Mouse (Mus musculus) lung, postnatal 10 days (tissue): ENCODE data around the gene Npepps.
"Not testable (repeated sequence)": the region's sequence is repeated elsewhere in the genome, so short reads cannot be mapped to it uniquely, and the experiment has no call there.

ENCODE experiments used
- DNase-seq: peaks from one replicate; pipeline ENCODE4 v3.0.0; 2021

Npepps gene

GRCm38 (mm10) chr11:97229396-97229795 lies 51.0 kb downstream of the Npepps start:
- DNase-seq = no peak

GRCm38 (mm10) chr11:97228985-97229384 lies 51.5 kb downstream of the Npepps start:
- DNase-seq = no peak

- DNase-seq = no peak
Observed at GRCm38 (mm10) chr11:97226131-97226530, 54.3 kb downstream of the Npepps start.

DNA sequence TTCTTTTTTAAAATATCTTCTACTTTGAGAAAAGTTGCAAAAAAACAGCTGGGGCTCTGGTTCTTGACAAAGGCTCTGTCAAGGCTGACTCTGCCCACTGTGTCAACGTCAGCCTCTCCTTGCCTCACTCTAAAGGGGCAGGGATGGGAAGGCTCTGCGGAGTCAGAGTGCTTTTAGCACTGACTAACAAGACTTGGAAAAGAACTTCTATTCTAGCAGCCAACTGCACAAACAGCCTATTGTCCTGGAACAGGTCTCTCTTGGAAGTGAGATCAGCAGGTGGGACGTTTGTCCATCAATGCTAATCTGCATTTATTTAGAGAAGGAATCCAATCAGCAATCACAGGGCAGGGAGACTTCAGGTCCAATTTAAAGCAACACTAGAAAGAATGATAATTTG lies 57.0 kb downstream of the Npepps start:
- no peak for DNase-seq

DNA sequence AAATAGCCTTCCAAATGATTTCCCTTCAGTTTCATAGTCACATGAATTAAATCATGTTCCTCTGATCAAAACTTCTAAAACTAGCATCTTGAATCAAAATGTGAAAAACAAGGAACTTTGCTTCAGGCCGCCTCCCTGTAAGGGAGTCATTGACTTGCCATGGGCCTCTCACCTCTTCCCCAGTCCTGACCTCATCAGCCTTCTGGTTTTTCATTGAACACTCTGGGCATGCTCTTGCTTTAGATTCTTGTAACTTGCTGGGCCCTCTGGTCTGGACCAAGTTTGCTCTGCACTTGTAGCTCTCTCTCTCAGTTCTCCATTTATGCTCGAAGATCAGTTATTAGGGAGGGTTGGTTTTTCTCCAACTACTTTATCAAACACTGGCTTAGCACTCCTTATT lies 58.8 kb downstream of the Npepps start:
- DNase-seq = no peak

GRCm38 (mm10) chr11:97220211-97220610 lies 60.2 kb downstream of the Npepps start:
- no peak for DNase-seq

- no peak for DNase-seq
Observed at GRCm38 (mm10) chr11:97214411-97214810, 66.0 kb downstream of the Npepps start.

DNA sequence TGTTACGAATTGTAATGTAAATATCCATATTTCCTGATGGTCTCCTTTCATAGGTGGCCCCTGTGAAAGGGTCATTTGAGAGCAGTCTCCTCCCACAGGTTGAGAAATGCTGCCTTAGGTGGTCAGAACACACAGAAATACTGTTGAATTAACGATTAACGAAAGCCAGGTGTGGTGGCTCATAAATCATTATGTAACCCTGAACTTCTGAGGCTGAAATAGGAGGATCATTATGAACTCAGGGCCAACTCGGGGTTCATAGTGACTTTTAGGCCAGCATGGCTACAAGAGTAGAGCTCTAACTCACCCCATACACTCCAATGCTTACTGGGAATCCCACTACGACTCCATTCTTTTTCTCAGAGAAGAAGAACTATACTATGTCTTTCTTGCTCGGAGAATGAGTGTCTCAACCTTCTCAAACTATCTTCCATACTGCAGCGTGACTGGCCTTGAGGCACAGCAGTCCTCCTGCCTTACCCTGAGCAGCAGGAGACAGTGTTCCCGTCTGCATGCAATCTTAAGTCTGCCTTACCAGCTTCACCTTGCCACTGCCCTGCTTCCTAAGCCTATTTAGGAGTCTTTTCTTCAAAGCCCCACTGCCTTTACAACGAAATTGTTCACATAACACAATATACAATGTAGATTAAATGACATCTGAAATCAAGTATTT lies 69.6 kb downstream of the Npepps start:
- no peak for DNase-seq

DNA sequence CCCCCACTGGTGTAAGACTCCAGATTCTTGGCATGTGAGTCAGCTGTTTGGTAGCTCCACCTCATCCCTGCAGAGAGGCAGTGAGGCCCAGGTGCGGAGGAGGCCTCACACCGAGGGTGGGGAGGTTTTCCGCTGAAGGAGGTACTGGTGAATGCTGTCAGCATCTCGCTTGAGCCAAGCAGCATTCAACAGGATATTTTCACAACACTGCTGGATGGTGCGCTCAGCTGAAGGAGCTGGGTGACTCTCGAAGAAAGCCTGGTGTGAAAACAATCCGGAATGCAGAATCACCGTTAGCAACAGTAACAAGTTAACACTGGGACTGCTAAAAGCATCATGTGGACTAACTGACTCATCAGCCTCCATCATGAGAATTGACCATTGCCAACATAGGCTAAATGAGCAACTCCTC lies 73.4 kb downstream of the Npepps start:
- DNase-seq = peak; percentile 8

GRCm38 (mm10) chr11:97199519-97199918 lies 80.9 kb downstream of the Npepps start:
- no peak for DNase-seq

DNA sequence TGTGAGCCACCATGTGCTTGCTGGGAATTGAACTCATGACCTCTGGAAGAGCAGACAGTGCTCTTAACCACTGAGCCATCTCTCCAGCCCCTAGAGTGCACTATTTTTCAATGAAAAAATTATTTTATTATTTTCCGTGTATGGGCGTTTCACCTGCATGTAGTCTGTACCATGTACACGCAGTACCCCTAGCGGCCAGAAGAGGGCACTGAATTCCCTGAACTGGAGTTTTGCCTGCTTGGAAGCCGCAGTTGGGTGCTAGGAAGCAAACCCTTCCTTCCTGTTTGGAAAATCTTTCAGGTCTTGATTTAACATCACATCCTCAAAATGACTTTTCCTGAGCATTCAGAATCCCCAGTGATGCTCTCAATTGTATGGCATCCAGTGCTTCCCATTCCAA lies 81.8 kb downstream of the Npepps start:
- DNase-seq = peak; percentile 68

DNA sequence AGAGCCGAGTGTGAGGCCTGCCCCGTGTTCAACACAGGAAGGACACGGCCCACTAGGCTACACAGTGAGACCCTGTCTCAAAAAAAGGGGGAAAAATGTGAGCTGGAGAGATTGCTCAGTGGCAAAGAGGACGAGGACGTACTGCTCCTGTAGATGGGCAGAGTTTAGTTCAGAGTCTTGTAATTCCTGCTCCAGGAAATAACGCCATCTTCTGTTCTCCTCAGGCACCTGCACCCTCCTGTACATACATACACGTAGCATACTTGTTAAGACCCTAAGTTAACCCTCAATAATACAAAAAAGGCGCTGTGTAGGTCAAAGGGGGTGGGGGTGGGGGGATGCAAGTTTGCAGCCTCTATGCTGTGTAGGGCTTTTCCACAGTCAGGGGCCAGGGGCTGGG lies 83.4 kb downstream of the Npepps start:
- no peak for DNase-seq

DNA sequence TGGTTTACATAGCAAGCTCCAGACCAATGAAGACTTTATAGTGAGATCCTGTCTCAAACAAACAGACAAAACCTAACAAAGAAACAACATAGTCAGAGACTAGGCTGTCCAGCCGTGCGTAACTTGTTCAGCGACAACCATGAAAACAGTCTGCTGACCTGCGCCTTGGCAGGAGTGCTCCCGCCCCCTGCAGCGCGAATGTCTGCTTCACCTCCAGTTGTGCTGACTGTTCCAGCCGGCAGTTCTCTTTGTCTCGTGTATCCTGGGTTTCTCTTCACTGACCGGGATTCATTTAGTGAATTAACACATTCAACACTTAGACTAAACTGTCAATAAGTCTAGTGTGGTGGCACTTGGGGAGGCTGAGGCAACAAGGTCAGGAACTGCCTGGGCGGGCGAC lies 83.9 kb downstream of the Npepps start:
- DNase-seq = no peak

DNA sequence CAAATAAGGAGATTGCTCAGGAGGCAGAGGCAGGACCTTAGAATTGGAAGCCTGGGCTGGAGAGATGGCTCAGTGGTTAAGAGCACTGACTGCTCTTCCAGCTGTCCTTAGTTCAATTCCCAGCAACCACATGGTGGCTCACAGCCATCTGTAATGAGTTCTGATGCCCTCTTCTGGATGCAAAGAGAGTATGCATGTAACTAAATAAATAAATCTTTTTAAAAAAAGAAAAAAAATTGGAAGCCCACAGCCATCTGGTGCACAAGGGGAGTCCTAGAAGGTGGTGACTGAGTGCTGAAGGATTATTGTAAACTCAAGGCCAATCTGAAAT lies 87.9 kb downstream of the Npepps start:
- no peak for DNase-seq

- no peak for DNase-seq
Observed at GRCm38 (mm10) chr11:97191915-97192620, 88.4 kb downstream of the Npepps start.

DNA sequence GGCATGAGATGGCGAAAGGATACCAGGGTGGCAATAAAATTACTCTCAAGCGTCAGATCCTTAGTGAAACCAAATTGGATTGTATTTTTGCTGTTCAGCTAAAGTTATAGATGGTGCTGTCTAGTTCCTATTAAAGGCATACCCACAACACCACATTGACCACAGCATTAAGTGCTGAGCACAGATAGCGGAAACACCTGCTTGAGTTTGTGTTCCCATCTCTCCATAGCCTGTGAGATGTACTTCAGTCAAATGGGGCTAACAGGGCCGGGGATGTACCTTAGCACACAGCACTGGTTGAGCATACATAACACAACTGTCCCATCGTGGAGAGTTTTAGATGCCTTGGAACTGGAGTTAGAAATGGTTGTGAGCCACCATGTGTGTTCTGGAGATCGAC lies 89.4 kb downstream of the Npepps start:
- no peak for DNase-seq

DNA sequence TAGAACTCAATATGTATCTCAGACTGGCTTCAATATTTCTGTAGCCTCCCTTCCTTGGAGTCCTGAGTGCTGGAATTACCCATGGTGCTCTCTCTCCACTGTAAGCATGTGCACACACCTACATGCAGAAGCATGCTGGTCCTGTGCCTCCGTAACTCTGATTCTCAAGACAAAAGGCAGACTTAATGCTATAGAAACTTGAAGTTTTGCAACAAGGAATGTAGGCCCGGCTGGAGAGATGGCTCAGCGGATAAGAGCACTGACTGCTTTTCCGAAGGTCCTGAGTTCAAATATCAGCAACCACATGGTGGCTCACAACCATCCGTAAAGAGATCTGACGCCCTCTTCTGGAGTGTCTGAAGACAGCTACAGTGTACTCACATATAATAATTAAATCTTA lies 90.8 kb downstream of the Npepps start:
- DNase-seq = not testable (repeated sequence)

GRCm38 (mm10) chr11:97189231-97189630 lies 91.2 kb downstream of the Npepps start:
- DNase-seq = no peak

DNA sequence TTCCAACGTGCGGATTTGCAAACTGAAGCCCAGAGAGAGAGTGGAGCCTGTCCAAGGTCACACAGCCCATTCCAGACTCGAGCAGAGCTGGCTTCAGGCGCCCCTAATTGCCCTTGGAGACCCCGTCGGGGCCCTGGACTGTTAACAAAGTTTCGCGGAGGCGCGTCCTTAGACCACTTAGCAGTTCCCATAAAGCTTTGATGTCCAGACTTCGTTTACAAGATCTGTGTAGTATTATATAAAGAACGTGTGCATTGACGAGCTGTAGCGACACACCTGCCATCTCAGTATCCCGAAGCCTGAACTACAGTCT lies 91.8 kb downstream of the Npepps start:
- DNase-seq = no peak

DNA sequence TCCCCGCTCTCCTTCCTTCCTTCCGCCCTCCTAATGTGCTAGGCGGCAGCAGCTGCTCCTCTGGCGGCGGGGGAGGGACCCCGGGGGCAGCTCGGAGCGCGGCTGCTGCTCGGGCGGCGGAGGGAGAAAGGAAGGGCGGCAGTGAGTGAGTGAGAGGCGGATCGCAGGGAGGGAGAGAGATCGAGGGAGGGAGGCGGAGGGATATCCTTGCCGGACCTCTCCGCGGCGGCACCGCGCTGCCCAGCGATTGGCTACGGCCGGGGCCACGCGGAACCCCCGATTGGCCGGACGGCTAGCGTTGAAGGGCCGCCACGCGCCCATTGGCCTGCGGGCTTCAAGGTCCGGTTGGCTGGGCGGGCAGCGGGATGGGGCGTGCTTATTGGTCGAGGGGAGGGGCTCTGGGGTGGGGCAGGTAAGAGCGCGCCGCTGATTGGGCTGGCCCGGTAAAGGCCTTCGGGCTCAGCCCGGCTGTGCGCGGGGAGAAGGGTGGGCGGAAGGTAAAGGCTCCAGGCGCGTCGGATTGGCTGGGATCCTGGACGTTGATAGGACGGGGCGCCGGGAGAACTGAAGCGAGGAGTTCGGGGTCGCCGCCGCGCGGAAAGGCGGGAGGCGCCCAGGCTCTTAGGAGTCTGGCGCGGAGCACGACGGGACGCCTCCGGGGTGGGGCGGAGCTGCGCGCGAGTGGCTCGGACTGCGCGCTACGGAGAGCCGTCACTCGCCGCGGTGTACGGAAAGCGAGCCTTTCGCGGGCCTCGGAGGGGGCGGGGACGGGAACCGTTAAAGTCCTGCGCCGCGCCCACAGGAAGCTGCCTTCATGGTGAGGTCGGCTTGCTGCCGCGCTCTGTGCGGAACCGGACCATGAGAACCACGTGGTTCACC lies 92.4 kb downstream of the Npepps start, which contains the start of gene Kpnb1:
Gene Kpnb1 (minus strand): TSS at position 118 of the 879 bp plus-strand sequence.
- DNase-seq = peak; percentile 99

DNA sequence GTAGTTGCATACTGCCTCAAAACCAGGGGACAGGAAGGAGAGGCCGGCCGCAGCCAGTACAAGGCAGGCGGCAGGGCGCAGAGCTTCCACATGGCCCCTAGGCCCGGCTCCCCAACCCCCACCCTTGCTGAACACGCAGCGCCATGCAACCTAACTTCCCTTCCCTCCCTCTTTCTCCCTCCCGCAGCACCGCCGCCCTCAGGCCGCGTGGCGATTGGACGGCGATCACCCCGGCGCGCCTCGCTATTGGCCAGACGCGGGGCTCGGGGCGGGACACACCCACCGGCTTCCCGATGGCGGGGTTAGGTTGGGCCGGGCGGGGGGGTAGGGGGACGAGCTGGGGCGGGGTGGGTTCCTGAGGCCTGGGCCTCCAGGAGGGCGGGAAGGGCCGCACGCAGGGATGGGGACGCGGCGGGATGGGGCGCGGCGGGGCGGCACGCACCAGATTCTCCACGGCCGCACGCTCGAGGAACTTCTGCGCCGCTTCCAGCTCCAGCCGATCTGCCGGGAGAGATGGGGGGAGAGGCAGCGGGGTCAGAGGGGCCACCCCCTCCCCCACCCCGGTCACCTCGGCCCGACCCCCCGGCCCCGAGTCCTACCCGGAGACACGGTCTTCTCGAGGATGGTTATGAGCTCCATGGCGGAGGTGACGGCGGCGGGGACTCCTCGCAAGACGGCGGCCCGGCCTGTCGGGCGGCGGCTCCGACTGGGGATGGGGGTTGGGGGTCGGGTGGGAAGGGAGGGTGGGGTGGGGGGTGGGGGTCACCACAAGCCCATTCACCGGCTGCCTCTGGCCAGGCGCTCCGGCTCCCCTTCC lies 93.3 kb downstream of the Npepps start:
- peak; percentile 99 for DNase-seq

- no peak for DNase-seq
Observed at GRCm38 (mm10) chr11:97185704-97186614, 94.5 kb downstream of the Npepps start.
